In the genomic region with DNA sequence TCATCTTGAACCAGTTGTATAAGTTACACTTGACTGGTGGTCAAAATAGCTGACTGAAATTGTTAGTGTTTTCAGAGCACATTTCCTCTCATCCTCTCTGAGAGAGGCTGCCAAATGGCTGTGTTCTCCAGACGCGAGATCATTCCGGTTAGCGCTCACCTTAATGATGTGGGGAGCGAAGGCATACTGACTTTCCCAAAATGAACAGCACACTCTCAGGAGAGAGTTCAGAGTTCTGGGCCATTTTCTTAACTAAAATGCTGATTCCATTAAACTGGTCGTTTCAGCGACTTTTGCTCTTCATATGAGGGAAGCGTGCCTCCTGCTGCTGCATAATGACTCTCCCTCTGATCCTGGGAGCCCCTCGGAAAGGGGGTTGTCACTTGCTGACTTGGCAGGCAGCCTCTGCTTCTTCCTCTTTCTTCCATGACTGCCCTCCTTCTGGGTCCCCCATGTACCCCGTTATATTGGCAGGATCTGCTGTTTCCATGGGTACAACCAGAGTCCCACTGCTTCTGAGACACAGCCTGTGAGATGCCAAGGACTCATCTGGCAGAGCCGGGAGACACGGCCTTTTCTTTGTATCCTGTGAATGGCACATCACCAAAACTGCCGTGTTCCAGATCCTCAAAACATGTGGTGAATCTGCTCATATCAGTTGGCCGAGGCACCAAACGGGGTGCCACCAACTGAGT, we compare ENCODE assay signal across 13 mouse cellular contexts. TPM values are rescaled to one million over a fixed set of nuclear protein-coding genes. Genes with fewer than 3 reads are reported as not detected.
A peak's percentile ranks its signal among the peaks of the same experiment; 100 is the strongest.
DNase-seq lines count a peak whose midpoint lies in the region; ATAC-seq lines count a peak whose summit lies in the region.
"Had no signal": no experiment of that assay in that cellular context is flagged by ENCODE, and none has a peak within 500 bp of the region (broad histone marks: within the 10 kb centered on the region; RNA-seq: fewer than 3 reads in every experiment).

No protein-coding gene starts in this region.

- no peak overlapping the region for H3K4me3 ChIP-seq in hindbrain, embryonic 13.5 days
- no peak overlapping the region for H3K4me3 ChIP-seq in hindbrain, embryonic 11.5 days (ENCODE audit: low read depth, low read length)
- no peak overlapping the region for H3K4me3 ChIP-seq in hindbrain, embryonic 16.5 days (ENCODE audit: low read length)
- H3K4me3 ChIP-seq in midbrain, embryonic 13.5 days (replicated peaks), result no peak overlapping the region
- H3K4me3 ChIP-seq: heart, embryonic 12.5 days had no signal

- peak overlapping the region; percentile 71 for H3K27ac ChIP-seq in hindbrain, embryonic 13.5 days
- no peak overlapping the region for H3K27ac ChIP-seq in hindbrain, embryonic 11.5 days (ENCODE audit: low read depth, low read length)
- peak overlapping the region; percentile 31 for H3K27ac ChIP-seq in hindbrain, embryonic 16.5 days (ENCODE audit: low read depth, low read length)
- peak overlapping the region; percentile 41 for H3K27ac ChIP-seq in midbrain, embryonic 13.5 days

- no peak for DNase-seq in hindbrain, embryonic 11.5 days (ENCODE audit: low spot score)
- DNase-seq in cerebellum, postnatal 14 days, result peak; percentile 65 to 67
- no peak for DNase-seq in adrenal gland, postnatal 4 days (ENCODE audit: low spot score in 2 of 2)
- no peak for DNase-seq in yolk sac, embryonic 10.5 days (ENCODE audit: low spot score)
- DNase-seq: kidney, adult 2 months; lung, postnatal 14 days; spleen, adult 18-20 months; thymus, postnatal 36 days had no signal

- H3K4me1 ChIP-seq in hindbrain, embryonic 13.5 days (replicated peaks), result peaks cover 23% of the 10 kb centered on the region
- no peaks in the 10 kb centered on the region for H3K4me1 ChIP-seq in hindbrain, embryonic 11.5 days (replicated peaks; ENCODE audit: control insufficient read depth, insufficient read depth, low read length)
- peaks cover 6% of the 10 kb centered on the region for H3K4me1 ChIP-seq in hindbrain, embryonic 16.5 days (ENCODE audit: control insufficient read depth, insufficient read depth, low read depth, low read length)
- peaks cover 11% of the 10 kb centered on the region; the same call in 1 of the 2 replicates for H3K4me1 ChIP-seq in midbrain, embryonic 13.5 days (replicated peaks)
- H3K4me1 ChIP-seq: heart, embryonic 12.5 days had no signal

- no peak overlapping the region for H3K9ac ChIP-seq in hindbrain, embryonic 13.5 days
- H3K9ac ChIP-seq in hindbrain, embryonic 11.5 days (ENCODE audit: low read depth, low read length), result no peak overlapping the region
- H3K9ac ChIP-seq in hindbrain, embryonic 16.5 days (ENCODE audit: low read depth, low read length), result no peak overlapping the region
- no peak overlapping the region for H3K9ac ChIP-seq in midbrain, embryonic 13.5 days (replicated peaks)
- H3K9ac ChIP-seq: heart, embryonic 12.5 days had no signal

- no peaks in the 10 kb centered on the region for H3K9me3 ChIP-seq in hindbrain, embryonic 13.5 days
- H3K9me3 ChIP-seq in hindbrain, embryonic 11.5 days (ENCODE audit: control insufficient read depth, low read length), result no peaks in the 10 kb centered on the region
- H3K9me3 ChIP-seq in hindbrain, embryonic 16.5 days (ENCODE audit: control insufficient read depth, low read length), result no peaks in the 10 kb centered on the region
- H3K9me3 ChIP-seq in midbrain, embryonic 13.5 days, result no peaks in the 10 kb centered on the region
- H3K9me3 ChIP-seq: heart, embryonic 12.5 days had no signal

- H3K27me3 ChIP-seq in hindbrain, embryonic 13.5 days, result no peaks in the 10 kb centered on the region
- H3K27me3 ChIP-seq in hindbrain, embryonic 11.5 days (ENCODE audit: control insufficient read depth, insufficient read depth, low read length), result no peaks in the 10 kb centered on the region
- no peaks in the 10 kb centered on the region for H3K27me3 ChIP-seq in hindbrain, embryonic 16.5 days (replicated peaks; ENCODE audit: control insufficient read depth, insufficient read depth, low read length)
- no peaks in the 10 kb centered on the region for H3K27me3 ChIP-seq in midbrain, embryonic 13.5 days
- H3K27me3 ChIP-seq: heart, embryonic 12.5 days had no signal

- peak; percentile 88 for ATAC-seq in hindbrain, embryonic 13.5 days (ENCODE audit: low FRiP score)
- no peak for ATAC-seq in hindbrain, embryonic 11.5 days (ENCODE audit: low FRiP score)
- ATAC-seq in hindbrain, embryonic 16.5 days, result peak; percentile 98
- ATAC-seq in midbrain, embryonic 13.5 days, result 0 out of 2 replicates have a peak, but pooled peaks have one; percentile 56

- H3K4me2 ChIP-seq in hindbrain, embryonic 13.5 days, result no peak overlapping the region
- no peak overlapping the region for H3K4me2 ChIP-seq in hindbrain, embryonic 11.5 days (replicated peaks; ENCODE audit: low read depth, low read length)
- peak overlapping the region; percentile 1; the same call in 1 of the 2 replicates for H3K4me2 ChIP-seq in hindbrain, embryonic 16.5 days (ENCODE audit: low read length)
- H3K4me2 ChIP-seq in midbrain, embryonic 13.5 days (replicated peaks), result no peak overlapping the region
- H3K4me2 ChIP-seq: heart, embryonic 12.5 days had no signal

- H3K36me3 ChIP-seq in hindbrain, embryonic 13.5 days, result no peaks in the 10 kb centered on the region
- no peaks in the 10 kb centered on the region for H3K36me3 ChIP-seq in hindbrain, embryonic 11.5 days (ENCODE audit: control insufficient read depth, insufficient read depth, low read length)
- no peaks in the 10 kb centered on the region for H3K36me3 ChIP-seq in hindbrain, embryonic 16.5 days (ENCODE audit: control insufficient read depth, insufficient read depth, low read length)
- no peaks in the 10 kb centered on the region for H3K36me3 ChIP-seq in midbrain, embryonic 13.5 days
- H3K36me3 ChIP-seq: heart, embryonic 12.5 days had no signal

- WGBS in hindbrain, embryonic 13.5 days, result 44% methylated on average over 15 of the region's 15 CpGs
- WGBS in hindbrain, embryonic 11.5 days, result 75% methylated on average over 15 of the region's 15 CpGs
- 29% methylated on average over 15 of the region's 15 CpGs for WGBS in hindbrain, embryonic 16.5 days
- 64% methylated on average over 15 of the region's 15 CpGs for WGBS in midbrain, embryonic 13.5 days

RNA-seq across cellular contexts. Expression of gene Npvf, which starts 35.0 kb away (rescaled TPM):
- polyA plus RNA-seq in hindbrain, embryonic 13.5 days (2015; fragmentation: Nextera tagmentation; extraction: Ambion mirVana), result not detected in 2 replicates
- not detected in 2 replicates for polyA plus RNA-seq in hindbrain, embryonic 11.5 days (2014; fragmentation: Nextera tagmentation; extraction: Ambion mirVana)
- 0.26 TPM in 1 of 2 replicates, not detected in the other for polyA plus RNA-seq in hindbrain, embryonic 16.5 days (2015; fragmentation: Nextera tagmentation; extraction: Ambion mirVana)
- 0.94 TPM in 1 of 2 replicates, not detected in the other for polyA plus RNA-seq in midbrain, embryonic 13.5 days (2015; fragmentation: Nextera tagmentation; extraction: Ambion mirVana)
- total RNA-seq in adrenal gland, postnatal 4 days (2021), result not detected
- polyA plus RNA-seq: heart, embryonic 12.5 days; kidney, adult 2 months; neural tube, embryonic 11.5 days had no signal

Comparison
In these comparisons a context has a peak if more than half of its experiments do, and no peak if none do; other contexts are left out.
1. DNase-seq: peak in cerebellum, postnatal 14 days (2 of 2); none in hindbrain, embryonic 11.5 days (single experiment), adrenal gland, postnatal 4 days (0 of 2) and yolk sac, embryonic 10.5 days (single experiment).